Mouse (Mus musculus) spleen, adult 12 weeks (tissue): Measurements from ENCODE around the gene Zfp839.

Experiments
- DNase-seq: peaks from one replicate; pipeline ENCODE4 v3.0.0; 2022; ENCODE audit warnings: low spot score

Gene Zfp839

GRCm38 (mm10) chr12:110875351-110875750 is 25.3 kb downstream of the Zfp839 start:
- no peak for DNase-seq

GRCm38 (mm10) chr12:110882291-110882690 is 32.2 kb downstream of the Zfp839 start:
- no peak for DNase-seq

GRCm38 (mm10) chr12:110885251-110885650 is 35.2 kb downstream of the Zfp839 start:
- DNase-seq = no peak

- DNase-seq = no peak
Measured at GRCm38 (mm10) chr12:110888106-110888505, 38.1 kb downstream of the Zfp839 start.

- no peak for DNase-seq
Measured at GRCm38 (mm10) chr12:110888606-110889005, 38.6 kb downstream of the Zfp839 start.

- peak; percentile 92 for DNase-seq
Measured at GRCm38 (mm10) chr12:110889036-110890020, 39.3 kb downstream of the Zfp839 start, which contains the start of the genes Cinp and Tecpr2. Cinp (minus strand) TSS chr12:110889145. Tecpr2 (plus strand) TSS chr12:110889264.

- no peak for DNase-seq
Measured at GRCm38 (mm10) chr12:110891887-110892286, 41.8 kb downstream of the Zfp839 start.

- no peak for DNase-seq
Measured at GRCm38 (mm10) chr12:110902106-110902505, 52.1 kb downstream of the Zfp839 start.

- no peak for DNase-seq
Measured at GRCm38 (mm10) chr12:110903536-110903935, 53.5 kb downstream of the Zfp839 start.

- DNase-seq = no peak
Measured at GRCm38 (mm10) chr12:110907845-110908244, 57.8 kb downstream of the Zfp839 start.

- no peak for DNase-seq
Measured at GRCm38 (mm10) chr12:110909962-110910361, 59.9 kb downstream of the Zfp839 start.

- DNase-seq = no peak
Measured at GRCm38 (mm10) chr12:110915761-110916160, 65.7 kb downstream of the Zfp839 start.
